Mouse (Mus musculus): ENCODE measurements around the gene Gnas. TPM values are rescaled to one million over a fixed set of nuclear protein-coding genes. Genes with fewer than 3 reads are reported as not detected.

Gene Gnas
- polyA plus RNA-seq, 1 experiment from 2014 or later: 1,470 TPM

- peaks cover 27% of the 10 kb centered on the region for H3K27me3 ChIP-seq (ENCODE audit: control insufficient read depth, insufficient read depth, low read length)
- peak overlapping the region; percentile 44 for H3K4me2 ChIP-seq (replicated peaks; ENCODE audit: low read depth, low read length)
- H3K36me3 ChIP-seq (ENCODE audit: control insufficient read depth, insufficient read depth, low read length): peaks cover 45% of the 10 kb centered on the region
- ATAC-seq (ENCODE audit: insufficient number of reproducible peaks, insufficient read depth, low FRiP score, low read depth): no peak
- peak overlapping the region; percentile 27; the same call in 1 of the 2 replicates for H3K4me3 ChIP-seq (ENCODE audit: low read depth, low read length)
- H3K27ac ChIP-seq (ENCODE audit: low read length): no peak overlapping the region
- H3K9ac ChIP-seq (replicated peaks; ENCODE audit: low read depth, low read length): no peak overlapping the region
- H3K4me1 ChIP-seq (ENCODE audit: control insufficient read depth, insufficient read depth, low read length): no peaks in the 10 kb centered on the region
- 56% methylated on average over 34 of the region's 34 CpGs for WGBS
- H3K9me3 ChIP-seq (ENCODE audit: control insufficient read depth, low read depth, low read length): peaks cover 36% of the 10 kb centered on the region
Measured at GRCm38 (mm10) chr2:174285921-174286470, 1.9 kb downstream of the Gnas start.

GRCm38 (mm10) chr2:174287921-174288320 lies 3.8 kb downstream of the Gnas start:
- H3K27ac ChIP-seq (ENCODE audit: low read length): no peak overlapping the region
- H3K4me2 ChIP-seq (replicated peaks; ENCODE audit: low read depth, low read length): no peak overlapping the region
- H3K27me3 ChIP-seq (ENCODE audit: control insufficient read depth, insufficient read depth, low read length): peaks cover 27% of the 10 kb centered on the region
- 0 out of 2 replicates have a peak, but pooled peaks cover 5% of the 10 kb centered on the region for H3K4me1 ChIP-seq (ENCODE audit: control insufficient read depth, insufficient read depth, low read length)
- no peak overlapping the region for H3K4me3 ChIP-seq (ENCODE audit: low read depth, low read length)
- no peak overlapping the region for H3K9ac ChIP-seq (replicated peaks; ENCODE audit: low read depth, low read length)
- WGBS: 43% methylated on average over 7 of the region's 7 CpGs
- peaks cover 37% of the 10 kb centered on the region for H3K36me3 ChIP-seq (ENCODE audit: control insufficient read depth, insufficient read depth, low read length)
- peaks cover 36% of the 10 kb centered on the region for H3K9me3 ChIP-seq (ENCODE audit: control insufficient read depth, low read depth, low read length)
- ATAC-seq (ENCODE audit: insufficient number of reproducible peaks, insufficient read depth, low FRiP score, low read depth): no peak

- Histone ChIP-seq H3K9ac (replicated peaks; ENCODE audit: low read depth, low read length) (no peak overlapping the region), H3K36me3 (ENCODE audit: control insufficient read depth, insufficient read depth, low read length) (peaks cover 33% of the 10 kb centered on the region), H3K4me2 (replicated peaks; ENCODE audit: low read depth, low read length) (no peak overlapping the region), H3K27me3 (ENCODE audit: control insufficient read depth, insufficient read depth, low read length) (peaks cover 27% of the 10 kb centered on the region), H3K4me1 (ENCODE audit: control insufficient read depth, insufficient read depth, low read length) (0 out of 2 replicates have a peak, but pooled peaks cover 7% of the 10 kb centered on the region), H3K4me3 (ENCODE audit: low read depth, low read length) (no peak overlapping the region), H3K27ac (ENCODE audit: low read length) (no peak overlapping the region), H3K9me3 (ENCODE audit: control insufficient read depth, low read depth, low read length) (peaks cover 36% of the 10 kb centered on the region)
- WGBS: 47% methylated on average over 12 of the region's 12 CpGs
- ATAC-seq (ENCODE audit: insufficient number of reproducible peaks, insufficient read depth, low FRiP score, low read depth): no peak
Measured at GRCm38 (mm10) chr2:174288673-174289430, 4.7 kb downstream of the Gnas start.

DNA sequence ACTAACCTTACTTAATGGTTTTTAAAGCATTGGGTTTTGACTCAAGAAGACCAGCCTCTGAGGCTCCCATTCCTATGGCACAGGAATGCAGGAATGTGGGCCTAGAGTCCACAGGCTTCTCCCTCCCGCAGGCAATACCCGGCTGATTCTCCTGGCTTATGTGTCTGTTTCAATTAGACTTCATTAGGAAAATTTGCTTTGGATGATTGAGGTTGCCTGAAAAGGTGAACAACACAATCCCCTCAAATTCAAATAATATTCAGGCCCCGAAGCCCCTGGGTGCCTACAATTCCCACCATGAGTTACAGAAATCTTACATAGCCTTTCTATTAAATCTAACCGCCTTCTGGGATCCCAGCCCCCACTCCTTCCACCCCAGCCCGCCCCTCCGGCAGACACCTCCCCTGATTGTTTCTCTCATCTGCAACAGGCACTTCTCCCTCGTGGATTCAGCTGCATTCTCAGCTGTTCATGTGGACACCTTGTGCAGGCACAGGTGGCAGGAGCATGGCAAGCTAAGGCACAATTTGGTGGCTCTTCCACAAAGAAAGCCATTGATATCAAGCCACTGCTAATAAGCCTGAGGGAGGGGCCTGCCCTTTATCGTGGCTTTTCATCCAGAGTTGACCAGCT lies 7.0 kb downstream of the Gnas start:
- H3K9me3 ChIP-seq (ENCODE audit: control insufficient read depth, low read depth, low read length): peaks cover 28% of the 10 kb centered on the region
- H3K9ac ChIP-seq (replicated peaks; ENCODE audit: low read depth, low read length): no peak overlapping the region; the same call in 1 of the 2 replicates
- H3K27ac ChIP-seq (ENCODE audit: low read length): no peak overlapping the region
- no peak for ATAC-seq (ENCODE audit: insufficient number of reproducible peaks, insufficient read depth, low FRiP score, low read depth)
- H3K4me1 ChIP-seq (ENCODE audit: control insufficient read depth, insufficient read depth, low read length): 0 out of 2 replicates have a peak, but pooled peaks cover 7% of the 10 kb centered on the region
- 67% methylated on average over 8 of the region's 8 CpGs for WGBS
- H3K4me2 ChIP-seq (replicated peaks; ENCODE audit: low read depth, low read length): peak overlapping the region; percentile 42; the same call in 1 of the 2 replicates
- H3K36me3 ChIP-seq (ENCODE audit: control insufficient read depth, insufficient read depth, low read length): peaks cover 12% of the 10 kb centered on the region
- H3K27me3 ChIP-seq (ENCODE audit: control insufficient read depth, insufficient read depth, low read length): peaks cover 10% of the 10 kb centered on the region
- no peak overlapping the region for H3K4me3 ChIP-seq (ENCODE audit: low read depth, low read length)

GRCm38 (mm10) chr2:174291662-174292030 lies 7.5 kb downstream of the Gnas start:
- 55% methylated on average over 2 of the region's 2 CpGs for WGBS
- peaks cover 9% of the 10 kb centered on the region; the same call in 1 of the 2 replicates for H3K36me3 ChIP-seq (ENCODE audit: control insufficient read depth, insufficient read depth, low read length)
- peaks cover 28% of the 10 kb centered on the region; the same call in 1 of the 2 replicates for H3K9me3 ChIP-seq (ENCODE audit: control insufficient read depth, low read depth, low read length)
- ATAC-seq (ENCODE audit: insufficient number of reproducible peaks, insufficient read depth, low FRiP score, low read depth): no peak
- peak overlapping the region; percentile 18; the same call in 1 of the 2 replicates for H3K4me3 ChIP-seq (ENCODE audit: low read depth, low read length)
- 0 out of 2 replicates have a peak, but pooled peaks cover 7% of the 10 kb centered on the region for H3K4me1 ChIP-seq (ENCODE audit: control insufficient read depth, insufficient read depth, low read length)
- no peak overlapping the region for H3K9ac ChIP-seq (replicated peaks; ENCODE audit: low read depth, low read length)
- peak overlapping the region; percentile 42; the same call in 1 of the 2 replicates for H3K4me2 ChIP-seq (replicated peaks; ENCODE audit: low read depth, low read length)
- H3K27ac ChIP-seq (ENCODE audit: low read length): no peak overlapping the region
- peaks cover 5% of the 10 kb centered on the region for H3K27me3 ChIP-seq (ENCODE audit: control insufficient read depth, insufficient read depth, low read length)

DNA sequence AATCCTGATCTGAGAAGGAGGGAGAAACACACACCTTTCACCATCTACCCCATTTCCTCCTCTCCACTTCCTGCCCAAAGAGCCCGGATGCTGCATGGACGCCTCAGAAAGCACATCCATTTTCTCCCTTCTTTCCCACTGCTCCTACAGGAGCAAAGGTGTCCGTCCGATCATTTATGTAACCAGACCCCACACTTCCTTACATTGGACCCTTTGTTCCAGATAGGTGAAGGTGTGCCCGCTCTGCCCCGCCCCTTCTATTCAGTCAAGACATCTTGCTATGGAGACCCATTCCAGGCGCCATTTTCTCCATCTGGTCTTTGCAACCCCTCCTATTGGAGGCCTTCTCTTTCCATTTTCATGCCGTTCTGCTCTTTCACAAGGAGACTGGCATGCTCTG lies 10.3 kb downstream of the Gnas start:
- H3K4me2 ChIP-seq (replicated peaks; ENCODE audit: low read depth, low read length): peak overlapping the region; percentile 47
- peak overlapping the region; percentile 74 for H3K27ac ChIP-seq (ENCODE audit: low read length)
- H3K9ac ChIP-seq (replicated peaks; ENCODE audit: low read depth, low read length): peak overlapping the region; percentile 55
- ATAC-seq (ENCODE audit: insufficient number of reproducible peaks, insufficient read depth, low FRiP score, low read depth): no peak
- WGBS: 53% methylated on average over 8 of the region's 8 CpGs
- peak overlapping the region; percentile 51 for H3K4me3 ChIP-seq (ENCODE audit: low read depth, low read length)
- peaks cover 42% of the 10 kb centered on the region for H3K9me3 ChIP-seq (ENCODE audit: control insufficient read depth, low read depth, low read length)
- 0 out of 2 replicates have a peak, but pooled peaks cover 7% of the 10 kb centered on the region for H3K4me1 ChIP-seq (ENCODE audit: control insufficient read depth, insufficient read depth, low read length)
- peaks cover 9% of the 10 kb centered on the region; the same call in 1 of the 2 replicates for H3K27me3 ChIP-seq (ENCODE audit: control insufficient read depth, insufficient read depth, low read length)
- H3K36me3 ChIP-seq (ENCODE audit: control insufficient read depth, insufficient read depth, low read length): peaks cover 5% of the 10 kb centered on the region; the same call in 1 of the 2 replicates

DNA sequence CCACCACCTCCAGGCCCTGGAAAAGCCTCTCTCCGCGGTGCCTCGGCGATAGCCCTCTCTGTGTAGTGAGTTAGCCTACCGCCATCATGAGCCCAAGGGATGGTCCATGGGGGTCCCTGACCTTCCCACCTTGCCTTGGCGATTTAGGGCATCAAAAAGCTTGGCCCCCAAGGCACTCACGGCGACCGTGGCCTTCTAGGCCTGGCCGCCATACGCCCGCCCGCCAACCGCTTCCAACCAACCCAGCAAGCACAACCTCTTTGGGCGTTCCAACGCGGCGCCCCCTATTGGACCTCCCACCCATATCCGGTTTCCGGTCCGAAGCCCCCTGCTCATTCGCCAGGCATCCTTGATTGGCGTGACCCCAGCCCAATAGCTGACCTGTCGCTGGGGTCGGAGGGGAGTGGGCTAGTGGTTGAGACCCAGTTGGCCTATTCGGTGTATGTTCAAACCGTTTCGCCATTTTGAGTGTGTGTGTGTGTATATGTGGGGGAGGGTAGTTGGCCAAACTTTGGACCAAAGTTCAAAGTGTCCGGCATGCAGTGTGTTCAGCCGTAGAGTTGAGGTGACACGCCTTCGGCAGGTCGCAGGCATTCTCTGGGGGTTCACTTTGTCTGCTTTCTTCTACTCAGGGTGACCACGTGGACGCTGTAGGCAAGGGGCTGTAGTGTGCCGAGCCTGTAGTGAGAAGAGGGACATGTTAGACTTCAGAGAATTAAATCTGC lies 11.2 kb downstream of the Gnas start:
- peak; percentile 89 for ATAC-seq (ENCODE audit: insufficient number of reproducible peaks, insufficient read depth, low FRiP score, low read depth)
- peaks cover 5% of the 10 kb centered on the region; the same call in 1 of the 2 replicates for H3K36me3 ChIP-seq (ENCODE audit: control insufficient read depth, insufficient read depth, low read length)
- peaks cover 51% of the 10 kb centered on the region for H3K9me3 ChIP-seq (ENCODE audit: control insufficient read depth, low read depth, low read length)
- H3K27me3 ChIP-seq (ENCODE audit: control insufficient read depth, insufficient read depth, low read length): peaks cover 15% of the 10 kb centered on the region; the same call in 1 of the 2 replicates
- WGBS: 49% methylated on average over 36 of the region's 36 CpGs
- peak overlapping the region; percentile 74 for H3K27ac ChIP-seq (ENCODE audit: low read length)
- peak overlapping the region; percentile 51 for H3K4me3 ChIP-seq (ENCODE audit: low read depth, low read length)
- 0 out of 2 replicates have a peak, but pooled peaks cover 7% of the 10 kb centered on the region for H3K4me1 ChIP-seq (ENCODE audit: control insufficient read depth, insufficient read depth, low read length)
- peak overlapping the region; percentile 55 for H3K9ac ChIP-seq (replicated peaks; ENCODE audit: low read depth, low read length)
- H3K4me2 ChIP-seq (replicated peaks; ENCODE audit: low read depth, low read length): peak overlapping the region; percentile 59
